Mouse (Mus musculus): ENCODE data around the gene Hadhb.

Gene Hadhb

GRCm38 (mm10) chr5:30128680-30129079, 26.4 kb upstream of the Hadhb start:
- no peak for DNase-seq (ENCODE audit: low spot score in 2 of 2)

GRCm38 (mm10) chr5:30131246-30131645, 23.8 kb upstream of the Hadhb start:
- DNase-seq (ENCODE audit: low spot score in 2 of 2), result no peak

- no peak for DNase-seq (ENCODE audit: low spot score in 2 of 2)
Measured at GRCm38 (mm10) chr5:30132173-30132572, 22.9 kb upstream of the Hadhb start.

- DNase-seq (ENCODE audit: low spot score in 2 of 2), result no peak
Measured at GRCm38 (mm10) chr5:30135711-30136231, 19.3 kb upstream of the Hadhb start.

DNA sequence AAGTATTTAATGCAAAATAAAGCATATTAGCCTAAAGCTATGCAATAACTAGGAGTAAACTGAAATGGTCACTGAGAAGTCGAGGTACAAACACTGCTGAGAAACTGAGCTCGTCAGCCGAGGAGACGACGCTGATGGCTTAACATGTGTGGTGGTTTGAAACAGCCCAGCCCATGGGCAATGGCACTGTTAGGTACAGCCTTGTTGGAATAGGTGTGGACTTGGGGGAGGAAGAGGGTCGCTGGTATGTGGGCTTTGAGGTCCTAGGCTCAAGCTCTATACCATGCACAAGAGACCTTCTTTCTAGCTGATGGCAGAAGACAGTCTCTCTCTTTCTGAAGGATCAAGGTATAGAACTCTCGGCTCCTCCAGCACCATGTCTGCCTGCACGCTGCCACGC, 17.8 kb upstream of the Hadhb start:
- DNase-seq (ENCODE audit: low spot score in 2 of 2), result no peak

GRCm38 (mm10) chr5:30138193-30138592, 16.9 kb upstream of the Hadhb start:
- no peak for DNase-seq (ENCODE audit: low spot score in 2 of 2)

DNA sequence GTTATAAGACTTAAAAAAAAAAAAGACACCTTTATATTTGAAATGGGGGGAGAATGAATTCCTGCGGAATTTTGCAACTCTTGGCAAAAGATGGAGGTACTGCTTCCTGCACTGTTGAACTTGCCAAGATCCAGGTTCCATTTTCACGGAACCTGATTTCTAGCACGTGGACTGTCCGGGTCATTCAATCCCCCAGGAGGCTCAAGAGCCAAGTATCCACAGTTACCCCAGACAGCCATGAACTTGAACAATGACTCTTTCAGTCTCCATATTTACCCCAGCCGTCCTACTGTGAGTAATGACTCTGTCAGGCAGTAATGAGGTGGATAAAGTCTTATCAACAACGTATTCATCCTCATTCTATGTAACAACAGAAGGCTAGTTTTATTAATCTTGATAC, 8.5 kb upstream of the Hadhb start:
- no peak for DNase-seq (ENCODE audit: low spot score in 2 of 2)

DNA sequence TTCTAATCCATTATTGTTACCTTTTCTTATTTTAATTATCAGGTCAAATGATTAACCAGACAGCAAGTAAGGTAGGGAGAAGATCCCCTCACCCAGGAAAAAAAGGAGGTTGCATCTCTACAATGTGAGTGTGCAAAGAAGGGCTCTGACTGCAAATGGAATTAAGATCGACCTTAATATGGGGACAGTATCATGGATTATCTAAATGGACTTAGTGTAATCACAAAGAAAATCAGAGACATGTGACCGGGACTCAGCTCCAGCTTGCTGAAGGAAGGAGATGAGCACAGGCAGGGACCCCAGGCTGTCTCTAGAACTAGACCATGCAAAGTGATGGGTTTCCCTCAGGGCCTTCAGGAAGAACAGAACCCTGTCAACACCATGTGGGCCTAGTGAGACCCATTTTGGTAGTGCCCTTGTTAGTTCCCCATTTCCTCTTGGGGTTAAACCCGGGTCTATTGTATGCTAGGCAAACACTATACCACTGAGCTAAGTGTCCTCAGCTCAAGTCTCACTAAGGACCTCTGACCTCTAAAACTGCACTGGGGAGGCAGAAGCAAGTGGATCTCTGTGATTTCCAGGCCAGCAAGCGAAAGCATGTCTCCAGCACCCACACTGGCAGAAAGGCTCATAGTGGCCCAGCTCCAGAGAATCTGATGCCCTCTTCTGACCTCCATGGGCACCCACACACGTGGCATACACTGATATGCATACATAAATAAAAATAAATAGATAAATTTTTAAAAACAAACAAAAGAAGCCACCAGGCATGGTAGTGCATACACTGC, 6.7 kb upstream of the Hadhb start:
- DNase-seq (ENCODE audit: low spot score in 2 of 2), result no peak

DNA sequence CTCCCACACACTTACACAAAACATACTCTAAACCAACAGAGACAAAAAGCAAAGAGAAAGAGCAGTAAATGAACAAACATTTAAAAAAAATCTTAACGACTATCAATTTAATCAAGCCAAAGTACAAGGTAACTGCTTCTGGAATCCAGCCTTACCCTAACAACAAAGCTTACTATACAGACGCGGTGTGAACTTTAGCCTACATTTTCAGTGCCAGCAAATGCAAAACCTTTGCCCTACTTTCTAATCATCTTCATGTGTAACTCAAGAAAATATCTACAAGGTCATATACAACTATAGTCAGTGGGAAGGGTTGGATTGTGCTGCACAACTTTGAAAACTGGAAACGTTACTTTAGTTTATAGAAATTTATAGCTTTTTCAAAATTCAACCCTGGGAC, 3.0 kb upstream of the Hadhb start:
- peak in 1 of 2 experiments; percentile 41 for DNase-seq (ENCODE audit: low spot score in 2 of 2)

DNA sequence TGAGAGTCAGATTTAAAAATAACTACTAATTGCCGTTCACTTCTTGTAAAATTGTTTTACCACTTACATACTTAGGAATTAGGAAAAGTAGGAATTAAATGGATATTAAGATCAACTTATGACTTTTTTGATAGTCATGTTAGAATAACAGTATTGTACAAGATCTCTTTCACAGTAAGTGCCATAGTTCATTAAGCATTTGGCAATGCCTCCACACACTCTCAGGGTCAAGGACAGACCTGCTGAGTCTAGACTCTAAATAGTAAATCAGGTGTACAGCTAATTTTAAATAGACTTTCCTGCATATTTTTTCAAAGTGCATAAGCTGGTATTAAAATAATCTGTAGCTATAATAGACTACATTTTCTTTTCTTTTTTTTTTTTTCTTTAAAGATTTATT, 2.6 kb upstream of the Hadhb start:
- no peak for DNase-seq (ENCODE audit: low spot score in 2 of 2)

DNA sequence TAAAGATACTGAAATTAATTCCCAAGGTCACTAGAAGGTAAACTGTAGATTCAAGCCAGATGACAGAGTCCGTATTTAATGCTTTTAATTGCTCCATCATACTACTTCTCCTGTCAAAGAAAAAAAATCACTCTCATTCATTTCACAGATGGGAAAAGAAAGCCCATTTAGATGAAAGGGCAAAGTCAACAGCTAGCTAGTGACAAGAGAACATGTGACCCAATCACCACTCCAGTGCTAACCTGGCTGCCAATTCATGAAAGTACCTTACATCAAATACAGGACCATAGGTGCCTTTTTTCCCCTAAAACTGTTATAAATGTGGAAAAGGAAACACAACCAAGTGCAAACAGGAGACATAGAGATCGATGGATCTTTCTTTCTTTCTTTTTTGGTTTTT, 1.8 kb upstream of the Hadhb start:
- DNase-seq (ENCODE audit: low spot score in 2 of 2), result no peak

DNA sequence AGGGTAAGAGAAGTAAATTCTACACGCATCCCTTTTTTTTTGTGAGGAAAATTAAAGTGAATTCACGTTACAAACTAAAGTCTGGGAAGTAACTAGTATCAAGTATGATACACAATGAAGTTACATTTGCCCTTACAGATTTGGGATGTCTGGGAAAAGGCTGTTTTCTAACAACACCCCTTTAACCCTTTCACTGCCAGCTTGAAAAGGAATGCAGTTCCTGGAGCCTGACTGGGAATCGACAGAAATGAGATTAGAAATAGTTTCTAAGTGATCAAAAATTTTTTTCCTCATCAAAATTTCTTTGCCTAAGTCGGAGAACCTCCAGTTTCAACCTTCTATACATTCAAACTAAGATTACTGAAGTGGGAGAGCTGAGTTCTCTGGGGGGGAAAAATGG, 1.0 kb upstream of the Hadhb start:
- DNase-seq (ENCODE audit: low spot score in 2 of 2), result no peak

- no peak for DNase-seq (ENCODE audit: low spot score in 2 of 2)
Measured at GRCm38 (mm10) chr5:30155395-30155792, 346 bp downstream of the Hadhb start.

GRCm38 (mm10) chr5:30155821-30156629, 977 bp downstream of the Hadhb start:
- no peak for DNase-seq (ENCODE audit: low spot score in 2 of 2)

DNA sequence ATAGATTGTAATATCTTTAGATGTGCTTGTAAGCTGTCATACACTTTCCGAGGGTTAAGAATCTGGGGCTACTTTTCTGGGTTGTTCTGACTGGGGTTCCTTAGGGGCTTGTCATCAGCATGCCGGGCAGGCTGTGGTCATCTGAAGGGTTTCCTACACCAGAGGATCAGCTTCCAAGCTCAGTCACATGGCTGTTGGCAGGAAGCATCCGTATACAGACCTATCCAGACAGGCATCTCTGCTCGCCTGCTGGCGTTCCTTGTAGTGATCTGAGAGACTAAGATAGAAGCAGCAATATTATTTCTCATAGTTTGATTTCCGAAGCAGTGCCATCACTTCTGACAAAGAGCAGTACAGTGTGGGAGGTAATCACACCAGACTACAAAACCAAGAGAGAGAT, 4.6 kb downstream of the Hadhb start:
- no peak for DNase-seq (ENCODE audit: low spot score in 2 of 2)

DNA sequence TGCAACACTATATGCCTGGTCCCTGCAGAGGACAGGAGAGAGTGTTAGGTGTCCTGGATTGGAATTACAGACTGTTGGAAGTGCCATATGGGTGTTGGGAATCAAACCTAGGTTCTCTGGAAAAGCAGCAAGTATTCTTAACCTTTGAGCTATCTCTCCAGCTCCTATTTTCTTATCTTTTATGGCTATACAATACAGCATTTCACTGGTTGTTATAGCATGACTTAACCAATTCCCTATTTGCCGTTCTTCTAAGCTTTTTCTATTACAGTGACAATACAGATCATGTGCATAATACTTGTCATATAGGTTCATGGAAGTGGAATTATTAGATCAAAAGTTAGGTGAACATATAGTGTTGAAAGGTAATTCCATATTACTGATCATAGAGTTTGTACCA, 6.8 kb downstream of the Hadhb start:
- no peak for DNase-seq (ENCODE audit: low spot score in 2 of 2)

- no peak for DNase-seq (ENCODE audit: low spot score in 2 of 2)
Measured at GRCm38 (mm10) chr5:30162339-30162738, 7.3 kb downstream of the Hadhb start.

DNA sequence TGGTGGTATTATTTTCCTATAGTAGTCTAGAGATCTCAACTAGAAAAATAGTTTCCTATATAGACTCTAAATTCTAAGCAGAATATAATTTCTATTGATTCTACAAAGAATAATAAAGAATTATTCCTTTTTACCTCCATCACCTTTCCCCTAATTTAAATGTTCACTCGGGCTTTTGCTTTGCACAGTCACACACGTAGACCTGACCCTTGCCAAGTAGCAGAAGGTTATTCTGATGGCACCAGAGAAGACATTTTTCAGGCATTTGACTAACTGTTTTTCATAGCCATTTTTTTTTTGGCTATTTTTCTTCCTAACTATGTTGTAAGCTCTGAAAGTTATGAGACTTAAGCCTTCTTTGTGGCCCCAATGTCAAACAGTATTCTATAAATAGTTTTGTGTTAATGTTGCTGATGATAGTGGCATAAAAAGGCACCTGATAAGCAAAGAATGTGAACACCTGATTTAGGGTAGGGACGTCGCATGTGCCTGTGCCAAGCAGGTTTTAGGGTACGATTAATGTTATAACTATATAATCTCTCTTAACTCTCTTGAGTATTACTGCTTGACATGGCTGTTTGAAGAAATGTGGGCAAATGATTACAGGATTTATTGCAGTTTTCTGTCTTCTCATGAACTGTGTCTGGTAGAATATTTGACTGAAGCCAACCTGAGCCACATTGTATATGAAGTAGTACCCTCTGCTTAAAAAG, 10.3 kb downstream of the Hadhb start:
- DNase-seq (ENCODE audit: low spot score in 2 of 2), result no peak

GRCm38 (mm10) chr5:30170303-30170940, 15.4 kb downstream of the Hadhb start:
- DNase-seq (ENCODE audit: low spot score in 2 of 2), result no peak

GRCm38 (mm10) chr5:30172115-30172514, 17.1 kb downstream of the Hadhb start:
- no peak for DNase-seq (ENCODE audit: low spot score in 2 of 2)

DNA sequence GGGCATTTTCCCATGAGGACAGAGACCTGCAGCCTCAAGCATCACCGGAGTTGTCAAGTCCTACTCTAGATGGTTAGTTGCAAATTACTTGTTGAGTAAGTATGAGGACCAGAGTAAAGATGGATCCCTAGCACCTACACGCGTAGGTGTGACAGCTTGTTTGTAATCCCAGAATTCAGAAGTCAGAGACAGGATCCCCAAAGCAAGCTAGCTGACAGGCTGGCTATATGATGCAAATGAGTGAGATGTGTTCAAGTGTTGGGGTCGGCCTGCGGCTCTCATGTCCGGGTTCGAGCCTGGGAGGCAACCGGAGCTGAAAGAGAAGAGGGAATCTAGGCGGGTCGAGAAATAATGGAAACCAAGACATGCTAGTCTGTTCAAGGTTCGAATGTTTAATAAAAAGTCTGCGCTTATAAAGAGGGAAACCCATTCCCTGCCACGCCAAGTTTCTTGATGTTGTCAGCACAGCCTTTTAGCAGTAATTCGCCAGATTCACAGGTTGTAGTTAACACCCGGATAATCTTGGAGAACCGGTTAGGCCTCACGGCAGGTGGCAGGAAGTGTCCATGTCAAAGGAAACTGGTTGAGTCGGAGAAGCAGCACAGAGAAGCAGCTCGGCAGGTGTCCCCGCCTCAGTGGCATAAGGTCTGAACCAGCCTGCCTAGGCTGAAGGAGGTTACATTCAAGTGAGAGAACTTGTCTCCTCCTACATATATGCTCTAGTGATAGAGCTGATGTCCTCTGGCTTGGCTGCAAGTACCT, 18.1 kb downstream of the Hadhb start:
- DNase-seq (ENCODE audit: low spot score in 2 of 2), result peak; percentile 20 to 38
